Mouse (Mus musculus): ENCODE data around the gene Rnf213.

DNA sequence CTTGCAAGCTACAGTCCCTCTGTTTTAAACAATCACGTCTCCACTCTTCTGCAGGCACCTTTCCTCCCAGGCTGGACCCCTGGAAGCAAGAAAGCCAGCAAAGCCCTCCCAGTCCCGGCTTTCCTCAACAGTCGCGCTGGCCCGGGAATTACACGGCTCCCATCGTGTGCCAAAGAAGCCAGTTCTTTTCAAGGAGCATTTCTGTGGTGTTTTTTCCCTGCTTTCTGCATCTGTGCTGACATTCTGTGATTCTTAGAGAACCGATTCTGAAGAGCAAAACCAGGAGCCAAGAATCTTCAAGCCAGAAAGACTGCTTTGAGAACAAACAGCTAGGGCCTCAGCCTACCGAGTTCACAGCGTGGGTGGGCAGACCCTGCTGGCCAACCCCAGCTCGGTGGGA, 136.0 kb downstream of the Rnf213 start:
- TF ChIP-seq CTCF (IDR thresholded peaks at IDR 0.05; ENCODE audit: low read depth, low read length) = no peak
- no peak for TF ChIP-seq POLR2A (IDR thresholded peaks at IDR 0.05; ENCODE audit: borderline replicate concordance, low read depth, low read length)
